Mouse (Mus musculus) forebrain, embryonic 11.5 days (tissue): ENCODE results near the gene Tuft1. TPM values are rescaled to one million over a fixed set of nuclear protein-coding genes. Genes with fewer than 3 reads are reported as not detected.

Experiments
- ATAC-seq: fragments of 200-750 bp; cut with Nextera tagmentation; replicated peaks from 2 replicates; pipeline ENCODE4 v1.8.0; 2017; ENCODE audit warnings: moderate TSS enrichment; ENCODE audit not compliant: low FRiP score
- DNase-seq: peaks from one replicate; pipeline ENCODE4 v3.0.0-alpha.2; 2017; ENCODE audit warnings: low spot score
- H3K27ac ChIP-seq: fragments of 300-500 bp; sonication (generic); 2 replicates; pipeline ENCODE4 v1.5.1; 2014; ENCODE audit warnings: low read depth, low read length
- H3K27me3 ChIP-seq: fragments of 300-500 bp; sonication (generic); 2 replicates; pipeline ENCODE4 v1.6.1; 2014; ENCODE audit warnings: mild to moderate bottlenecking, low read length, mixed read lengths; ENCODE audit not compliant: control insufficient read depth, insufficient read depth
- H3K36me3 ChIP-seq: fragments of 300-500 bp; sonication (generic); 2 replicates; pipeline ENCODE4 v1.6.1; 2014; ENCODE audit warnings: mild to moderate bottlenecking, low read length, moderate library complexity, mixed read lengths; ENCODE audit not compliant: control insufficient read depth, insufficient read depth
- H3K4me1 ChIP-seq: fragments of 300-500 bp; sonication (generic); replicated peaks from 2 replicates; pipeline ENCODE4 v1.6.1; 2014; ENCODE audit warnings: low read length, mixed read lengths; ENCODE audit not compliant: control insufficient read depth, insufficient read depth
- H3K4me2 ChIP-seq: fragments of 300-500 bp; sonication (generic); 2 replicates; pipeline ENCODE4 v1.6.1; 2014; ENCODE audit warnings: low read depth, mild to moderate bottlenecking, low read length, moderate library complexity, mixed read lengths; ENCODE audit not compliant: severe bottlenecking
- H3K4me3 ChIP-seq: fragments of 300-500 bp; sonication (generic); 2 replicates; pipeline ENCODE4 v1.5.1; 2014; ENCODE audit warnings: low read depth, low read length
- H3K9ac ChIP-seq: fragments of 300-500 bp; sonication (generic); 2 replicates; pipeline ENCODE4 v1.6.1; 2014; ENCODE audit warnings: low read length
- H3K9me3 ChIP-seq: fragments of 300-500 bp; sonication (generic); 2 replicates; pipeline ENCODE4 v1.6.1; 2016; ENCODE audit warnings: low read length, mixed read lengths; ENCODE audit not compliant: control insufficient read depth
- WGBS: fragments of 180-500 bp; shearing (Covaris S2); extraction: QIAGEN DNeasy Blood & Tissue Kit; methylation state at CpG from one replicate; pipeline ENCODE4 v1.1.7; 2014; 5-methylcytosine and 5-hydroxymethylcytosine counted together
- polyA plus RNA-seq: library from polyadenylated mRNA; unstranded; fragments of >200 nt; fragmentation: Nextera tagmentation; extraction: Ambion mirVana; gene quantifications from 2 replicates; pipeline ENCODE4 v1.2.1, GENCODE M21; 2014

Gene Tuft1
- polyA plus RNA-seq, 1 experiment from 2014 or later, result 3.8 TPM

- ATAC-seq (no peak), DNase-seq (no peak)
- WGBS, result 70% methylated on average over 2 of the region's 2 CpGs
- Histone ChIP-seq H3K27ac (no peak overlapping the region), H3K9ac (no peak overlapping the region), H3K27me3 (no peaks in the 10 kb centered on the region), H3K36me3 (no peaks in the 10 kb centered on the region), H3K9me3 (no peaks in the 10 kb centered on the region), H3K4me2 (no peak overlapping the region), H3K4me3 (no peak overlapping the region), H3K4me1 (peaks cover 2% of the 10 kb centered on the region; the same call in 1 of the 2 replicates)
Measured at GRCm38 (mm10) chr3:94565557-94565956, 93.1 kb downstream of the Tuft1 start.

DNA sequence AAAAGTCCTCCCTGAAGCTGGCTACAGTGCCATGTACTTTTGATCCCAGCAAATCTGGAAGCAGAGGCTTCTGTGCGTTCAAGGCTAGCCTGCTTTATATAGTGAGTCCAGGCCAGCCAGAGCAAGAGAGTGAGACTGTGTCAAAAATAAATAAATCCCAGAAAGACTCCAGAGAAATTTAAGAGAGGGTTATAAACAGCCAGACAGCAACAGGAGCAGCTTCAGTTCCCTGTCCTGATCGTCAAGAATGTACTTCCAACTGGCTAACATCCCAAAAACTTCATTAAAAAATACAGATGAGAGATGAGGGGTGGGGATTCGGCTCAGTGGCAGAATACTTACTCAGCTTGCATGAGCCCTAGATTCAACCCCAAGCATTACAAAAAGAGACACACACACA lies 93.5 kb downstream of the Tuft1 start:
- DNase-seq (no peak), ATAC-seq (no peak)
- Histone ChIP-seq H3K9ac (no peak overlapping the region), H3K4me3 (no peak overlapping the region), H3K9me3 (no peaks in the 10 kb centered on the region), H3K36me3 (no peaks in the 10 kb centered on the region), H3K27ac (no peak overlapping the region), H3K27me3 (no peaks in the 10 kb centered on the region), H3K4me2 (no peak overlapping the region), H3K4me1 (peaks cover 2% of the 10 kb centered on the region; the same call in 1 of the 2 replicates)
- 64% methylated on average over 3 of the region's 3 CpGs for WGBS

GRCm38 (mm10) chr3:94564356-94565010 lies 94.2 kb downstream of the Tuft1 start:
- ATAC-seq (no peak), DNase-seq (no peak)
- Histone ChIP-seq H3K27ac (no peak overlapping the region), H3K27me3 (no peaks in the 10 kb centered on the region), H3K4me1 (peaks cover 2% of the 10 kb centered on the region; the same call in 1 of the 2 replicates), H3K4me3 (no peak overlapping the region), H3K4me2 (no peak overlapping the region), H3K36me3 (0 out of 2 replicates have a peak, but pooled peaks cover 1% of the 10 kb centered on the region), H3K9ac (no peak overlapping the region), H3K9me3 (no peaks in the 10 kb centered on the region)
- 87% methylated on average over 4 of the region's 4 CpGs for WGBS

DNA sequence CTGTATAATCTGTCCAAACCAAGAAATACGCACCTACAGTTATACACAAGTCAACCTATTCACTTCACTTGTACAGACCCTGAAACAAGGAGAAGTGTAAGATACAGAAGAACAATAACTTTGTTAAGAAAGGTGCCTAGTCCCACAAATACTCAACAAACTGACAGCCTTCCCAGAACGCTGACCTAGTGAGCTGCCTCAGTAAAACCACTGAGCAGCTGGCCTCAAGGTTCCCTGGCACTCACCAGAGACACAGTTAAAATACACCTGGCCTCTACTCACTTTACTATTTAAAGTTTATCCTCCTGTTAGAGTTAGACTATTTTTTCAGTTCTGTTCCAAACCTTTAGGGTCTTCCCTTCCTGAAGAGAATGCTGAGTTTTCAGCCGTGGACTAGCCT lies 95.5 kb downstream of the Tuft1 start:
- ATAC-seq, result no peak
- no peak overlapping the region for H3K27ac ChIP-seq
- H3K4me1 ChIP-seq, result peaks cover 2% of the 10 kb centered on the region; the same call in 1 of the 2 replicates
- H3K9ac ChIP-seq, result no peak overlapping the region
- H3K4me3 ChIP-seq, result no peak overlapping the region
- no peak for DNase-seq
- WGBS, result 88% methylated on average over 3 of the region's 3 CpGs
- no peaks in the 10 kb centered on the region for H3K9me3 ChIP-seq
- 0 out of 2 replicates have a peak, but pooled peaks cover 3% of the 10 kb centered on the region for H3K36me3 ChIP-seq
- no peaks in the 10 kb centered on the region for H3K27me3 ChIP-seq
- no peak overlapping the region for H3K4me2 ChIP-seq

Other genes starting within 250 kb of the Tuft1 start
- gene Tdrkh, start 245.6 kb downstream of the Tuft1 start, polyA plus RNA-seq, result 55.0 and 57.5 TPM in 2 replicates
- gene Mrpl9, start 215.6 kb downstream of the Tuft1 start, polyA plus RNA-seq, result 65.3 and 67.0 TPM in 2 replicates
- 0.40 and 0.76 TPM in 2 replicates for gene Oaz3, start 215.0 kb downstream of the Tuft1 start, polyA plus RNA-seq
- gene Celf3, start 180.6 kb downstream of the Tuft1 start, polyA plus RNA-seq, result 137 and 149 TPM in 2 replicates
- gene Riiad1, start 178.5 kb downstream of the Tuft1 start, polyA plus RNA-seq, result 12.8 and 15.5 TPM in 2 replicates
- 46.9 and 48.5 TPM in 2 replicates for gene Snx27, start 76.2 kb downstream of the Tuft1 start, polyA plus RNA-seq
- not detected in 2 replicates for gene Gm10972, start 15.8 kb downstream of the Tuft1 start, polyA plus RNA-seq
- gene Selenbp2, start 34.7 kb upstream of the Tuft1 start, polyA plus RNA-seq, result not detected in 2 replicates
- 5.6 and 5.7 TPM in 2 replicates for gene Cgn, start 127.6 kb upstream of the Tuft1 start, polyA plus RNA-seq
- 26.1 and 30.2 TPM in 2 replicates for gene Pogz, start 178.7 kb upstream of the Tuft1 start, polyA plus RNA-seq
- 319 and 365 TPM in 2 replicates for gene Psmb4, start 228.1 kb upstream of the Tuft1 start, polyA plus RNA-seq